Mouse (Mus musculus) naive thymus-derived CD4-positive, alpha-beta T cell, adult 5 months (primary cell): ENCODE data around the gene Trappc10. TPM values are rescaled to one million over a fixed set of nuclear protein-coding genes. Genes with fewer than 3 reads are reported as not detected.

Experiments used
- polyA plus RNA-seq: library from polyadenylated mRNA; unstranded; fragments of 100-300 nt; shearing (Covaris generic); gene quantifications from one replicate; pipeline ENCODE4 v1.2.1, GENCODE M21; 2017

Gene Trappc10
- polyA plus RNA-seq, result 41.3 TPM

DNA sequence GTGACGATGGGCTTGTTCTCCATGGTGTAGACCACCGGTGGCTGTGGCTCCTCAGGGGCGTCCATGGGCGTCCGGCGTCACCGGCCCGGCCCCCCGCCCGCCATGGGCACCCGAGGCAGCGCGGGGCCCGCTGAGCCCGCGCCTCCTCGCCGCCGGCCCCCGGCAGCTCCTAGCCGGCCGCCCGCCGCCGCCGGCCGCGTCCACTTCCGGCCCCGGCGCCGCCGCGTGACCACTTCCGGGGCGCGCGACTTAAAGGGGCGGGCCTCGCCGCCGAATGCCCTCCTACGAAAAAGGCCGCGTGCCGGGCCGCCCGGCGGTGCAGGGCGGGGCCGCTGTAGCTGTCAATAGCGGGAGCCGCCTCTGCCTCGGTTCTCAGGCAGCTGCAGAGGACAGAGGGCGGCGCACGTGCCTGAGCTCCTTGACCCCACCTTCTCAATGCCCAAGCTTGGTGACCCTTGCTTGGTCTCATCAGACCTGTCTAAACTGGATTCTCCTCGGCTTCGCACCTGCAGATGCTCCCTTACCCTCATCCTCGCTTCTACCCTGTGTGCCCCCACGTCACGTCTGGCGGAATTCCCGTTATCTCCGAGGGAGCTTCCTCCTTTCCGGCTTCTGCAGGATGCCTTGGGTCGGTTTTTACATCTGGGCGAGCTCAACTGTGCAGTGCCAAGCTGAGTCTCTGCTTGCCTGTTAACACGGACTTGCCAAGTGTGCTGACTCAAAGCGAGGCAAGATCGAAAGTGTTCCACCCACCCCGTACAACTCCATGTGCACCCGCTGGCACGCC is at the start of gene Trappc10:
Trappc10 (minus strand) TSS at position 204 of the 787 bp plus-strand sequence.

DNA sequence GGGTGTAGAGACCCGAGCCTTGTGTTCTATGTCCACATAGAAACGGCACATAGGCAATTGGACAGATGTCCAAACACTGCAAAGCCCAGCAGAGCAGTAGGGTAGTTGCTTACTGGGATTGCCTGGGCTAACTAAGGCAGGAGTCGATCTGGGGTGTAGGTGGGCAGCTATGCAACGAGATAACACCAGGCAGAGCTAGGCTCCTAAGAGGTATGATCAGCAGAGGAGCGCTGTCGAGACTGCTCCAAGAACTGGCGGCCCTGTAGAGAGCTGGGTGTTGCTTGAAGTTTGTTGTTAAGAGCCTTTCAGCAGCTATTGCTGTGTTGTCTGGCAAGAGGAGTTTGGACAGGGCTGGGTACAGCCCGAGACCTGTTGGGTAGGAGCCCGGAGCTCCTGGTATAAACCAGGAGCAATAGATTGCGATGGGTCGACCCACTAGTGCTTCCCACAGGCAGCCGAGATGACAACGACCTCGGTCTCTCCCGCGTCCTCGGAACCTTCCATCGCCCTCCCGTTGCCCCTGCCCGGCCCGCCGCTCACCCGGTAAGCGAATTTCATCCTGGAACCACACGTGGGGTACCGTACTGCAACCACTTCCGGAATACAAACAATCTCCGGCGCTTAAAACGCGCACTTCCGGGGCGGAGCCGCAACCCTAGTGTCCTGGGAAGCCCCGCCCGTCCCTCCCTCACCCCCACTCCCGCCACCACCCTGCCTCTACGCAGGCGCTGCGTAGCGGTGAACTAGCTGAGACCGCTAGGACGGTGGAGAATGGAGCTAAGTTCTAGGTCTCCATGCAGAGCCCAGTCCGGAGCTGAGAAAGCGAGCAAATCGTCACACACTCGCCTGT is 59.7 kb downstream of the Trappc10 start, which contains the start of gene Pwp2:
Pwp2 (minus strand) TSS at position 619 of the 850 bp plus-strand sequence.

DNA sequence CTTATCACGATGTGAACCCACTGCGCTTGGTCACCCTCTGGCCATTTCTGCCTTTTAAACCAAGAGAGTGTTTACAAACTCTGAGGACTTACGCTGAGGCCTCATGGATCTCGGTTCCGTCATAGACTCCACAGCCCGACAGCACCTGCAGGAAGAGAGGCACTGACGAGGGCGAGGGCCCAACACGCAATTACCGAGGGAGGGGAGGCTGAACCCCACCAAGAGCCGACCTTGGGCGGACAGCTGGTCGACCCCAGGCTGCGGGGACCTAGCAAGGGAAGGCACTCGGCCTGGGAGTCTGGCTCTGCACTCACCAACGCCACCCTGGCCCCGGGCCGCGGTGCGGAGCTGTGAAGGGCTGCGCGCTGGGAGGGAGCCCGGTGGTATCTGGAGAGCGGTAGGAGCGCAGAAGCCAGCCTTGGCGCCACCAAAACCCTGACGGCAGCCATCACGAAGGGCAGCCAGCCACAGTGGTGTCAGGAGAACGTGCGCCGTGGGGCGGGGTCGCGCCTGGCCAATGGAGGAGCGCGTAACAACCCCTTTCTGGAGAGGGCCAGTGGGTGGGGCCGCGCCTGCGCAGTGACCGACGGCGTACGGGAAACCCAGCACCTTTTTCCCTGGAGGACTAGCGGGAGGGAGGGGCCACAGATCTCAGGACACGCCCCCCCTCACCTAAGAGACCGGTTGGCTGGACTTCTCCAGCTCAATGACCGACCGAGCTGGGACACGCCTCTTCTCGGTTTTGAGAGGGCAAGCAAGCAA is 75.0 kb downstream of the Trappc10 start, which contains the start of gene D10Jhu81e:
D10Jhu81e (minus strand) TSS at position 502 of the 762 bp plus-strand sequence.

Other genes with a start within 250 kb of the Trappc10 start
- gene Pfkl, start 234.6 kb downstream of the Trappc10 start, polyA plus RNA-seq, result 128 TPM
- not detected for gene Dnmt3l, start 202.7 kb downstream of the Trappc10 start, polyA plus RNA-seq
- gene Aire, start 201.0 kb downstream of the Trappc10 start, polyA plus RNA-seq, result 0.22 TPM
- gene Icosl, start 175.3 kb downstream of the Trappc10 start, polyA plus RNA-seq, result 2.9 TPM
- gene D10Jhu81e, start 74.9 kb downstream of the Trappc10 start, polyA plus RNA-seq, result 37.6 TPM
- gene Pwp2, start 59.5 kb downstream of the Trappc10 start, polyA plus RNA-seq, result 29.7 TPM
- 126 TPM for gene Agpat3, start 107.8 kb upstream of the Trappc10 start, polyA plus RNA-seq
- 357 TPM for gene Rrp1, start 168.4 kb upstream of the Trappc10 start, polyA plus RNA-seq
- 64.8 TPM for gene Cstb, start 181.0 kb upstream of the Trappc10 start, polyA plus RNA-seq
- gene Pdxk, start 220.3 kb upstream of the Trappc10 start, polyA plus RNA-seq, result 16.5 TPM